Mouse (Mus musculus): ENCODE measurements around the gene Pkdrej. TPM values are rescaled to one million over a fixed set of nuclear protein-coding genes. Genes with fewer than 3 reads are reported as not detected.

Pkdrej gene
- polyA plus RNA-seq, 1 experiment: 0.25 TPM

DNA sequence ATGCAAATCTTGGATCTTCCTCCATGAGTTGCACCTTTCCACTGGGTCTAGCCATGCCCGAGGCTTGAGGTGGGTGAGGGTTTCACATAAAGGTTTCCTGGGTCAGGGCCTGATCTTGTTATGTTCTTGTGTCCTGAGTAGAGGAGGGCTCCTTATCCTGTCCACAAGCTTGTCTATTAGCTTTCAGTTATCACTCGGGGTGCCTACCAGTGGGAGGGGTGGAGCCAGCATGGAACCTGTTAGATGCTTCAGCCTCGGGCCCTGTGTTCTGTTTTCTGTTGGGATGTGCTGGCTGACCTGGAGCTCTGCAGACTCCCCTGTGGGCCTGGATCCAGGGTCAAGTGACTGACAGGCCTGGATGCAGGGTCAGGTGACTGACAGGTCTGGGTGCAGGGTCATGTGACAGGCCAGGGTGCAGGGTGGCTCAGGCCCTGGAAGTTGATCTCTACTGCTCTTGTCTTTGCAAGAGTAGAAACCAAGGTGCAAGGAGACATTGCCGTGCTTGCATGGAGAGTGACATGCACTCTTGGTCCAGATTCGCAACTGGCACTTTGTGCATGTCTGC is 20.3 kb upstream of the Pkdrej start:
- H3K27ac ChIP-seq (ENCODE audit: insufficient read depth, low read length): no peak overlapping the region
- H3K4me3 ChIP-seq (replicated peaks; ENCODE audit: insufficient read depth, low read depth, low read length): no peak overlapping the region
- no peak for DNase-seq
- H3K27me3 ChIP-seq (ENCODE audit: control insufficient read depth, insufficient read depth, low read length): no peaks in the 10 kb centered on the region
- WGBS: 82% methylated on average over 5 of the region's 5 CpGs
- TF ChIP-seq CTCF (IDR thresholded peaks at IDR 0.05; ENCODE audit: borderline replicate concordance, insufficient read depth, low read depth, low read length) (no peak), POLR2A (IDR thresholded peaks at IDR 0.05; ENCODE audit: borderline replicate concordance, insufficient read depth, low read length) (no peak)
- peaks cover 15% of the 10 kb centered on the region for H3K4me1 ChIP-seq (ENCODE audit: control insufficient read depth, insufficient read depth, low read length)

DNA sequence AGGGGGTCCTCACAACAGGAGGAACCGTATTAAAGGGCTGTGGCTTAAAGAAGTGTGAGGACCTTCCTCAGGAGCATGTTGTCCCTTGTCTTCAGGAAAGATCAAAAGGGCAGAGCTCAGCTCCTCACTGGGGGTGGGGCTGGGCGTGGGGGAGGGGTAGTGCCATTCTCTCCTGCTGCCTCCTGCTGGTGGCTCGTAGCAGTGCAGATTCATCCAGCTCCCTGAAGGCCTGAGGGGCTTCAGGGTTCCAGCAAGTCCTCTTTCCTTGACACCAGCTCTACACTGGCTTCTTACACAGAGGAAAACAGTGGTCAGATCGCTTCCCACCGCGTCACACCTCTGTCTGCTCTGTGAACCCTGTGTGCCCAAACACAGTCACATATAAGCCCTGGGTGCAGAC is 19.4 kb upstream of the Pkdrej start:
- H3K4me1 ChIP-seq (ENCODE audit: control insufficient read depth, insufficient read depth, low read length): peaks cover 15% of the 10 kb centered on the region
- no peak for TF ChIP-seq POLR2A (IDR thresholded peaks at IDR 0.05; ENCODE audit: borderline replicate concordance, insufficient read depth, low read length)
- TF ChIP-seq CTCF (IDR thresholded peaks at IDR 0.05; ENCODE audit: borderline replicate concordance, insufficient read depth, low read depth, low read length): peak; percentile 49
- H3K27me3 ChIP-seq (ENCODE audit: control insufficient read depth, insufficient read depth, low read length): no peaks in the 10 kb centered on the region
- no peak overlapping the region for H3K4me3 ChIP-seq (replicated peaks; ENCODE audit: insufficient read depth, low read depth, low read length)
- no peak overlapping the region for H3K27ac ChIP-seq (ENCODE audit: insufficient read depth, low read length)
- no peak for DNase-seq
- WGBS: 47% methylated on average over 6 of the region's 6 CpGs

- H3K4me1 ChIP-seq (ENCODE audit: control insufficient read depth, insufficient read depth, low read length): peaks cover 3% of the 10 kb centered on the region
- no peak overlapping the region for H3K27ac ChIP-seq (ENCODE audit: insufficient read depth, low read length)
- 92% methylated on average over 5 of the region's 5 CpGs for WGBS
- TF ChIP-seq CTCF (IDR thresholded peaks at IDR 0.05; ENCODE audit: borderline replicate concordance, insufficient read depth, low read depth, low read length): no peak
- no peak for TF ChIP-seq POLR2A (IDR thresholded peaks at IDR 0.05; ENCODE audit: borderline replicate concordance, insufficient read depth, low read length)
- H3K27me3 ChIP-seq (ENCODE audit: control insufficient read depth, insufficient read depth, low read length): no peaks in the 10 kb centered on the region
- no peak for DNase-seq
- H3K4me3 ChIP-seq (replicated peaks; ENCODE audit: insufficient read depth, low read depth, low read length): no peak overlapping the region
These were observed 15.4 kb upstream of the Pkdrej start for GRCm38 (mm10) chr15:85836887-85837286.

GRCm38 (mm10) chr15:85835335-85835734 is 13.8 kb upstream of the Pkdrej start:
- peaks cover 3% of the 10 kb centered on the region for H3K4me1 ChIP-seq (ENCODE audit: control insufficient read depth, insufficient read depth, low read length)
- TF ChIP-seq CTCF (IDR thresholded peaks at IDR 0.05; ENCODE audit: borderline replicate concordance, insufficient read depth, low read depth, low read length) (peak; percentile 15; the same call in 1 of the 2 replicates), POLR2A (IDR thresholded peaks at IDR 0.05; ENCODE audit: borderline replicate concordance, insufficient read depth, low read length) (no peak)

DNA sequence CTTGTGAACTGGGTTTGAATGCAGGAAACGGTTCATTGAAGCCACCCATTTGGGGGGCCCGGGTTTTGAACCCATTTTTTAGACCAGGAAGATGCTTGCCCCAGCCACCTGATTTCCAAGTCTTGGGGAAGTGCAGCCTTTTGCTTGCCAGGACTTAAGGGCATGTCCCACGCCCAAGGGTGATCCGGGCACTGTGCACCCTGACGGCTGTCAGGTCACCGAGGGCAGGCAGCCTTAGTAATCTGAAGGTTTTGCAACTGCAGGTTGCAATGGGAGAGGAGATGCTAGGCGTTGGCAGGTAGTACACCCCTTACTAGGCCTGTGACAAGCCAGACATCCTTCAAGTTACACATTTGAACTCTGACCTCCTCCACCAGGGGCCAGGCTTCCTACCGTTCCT is 11.1 kb upstream of the Pkdrej start:
- Histone ChIP-seq H3K4me1 (ENCODE audit: control insufficient read depth, insufficient read depth, low read length) (peaks cover 3% of the 10 kb centered on the region), H3K27me3 (ENCODE audit: control insufficient read depth, insufficient read depth, low read length) (no peaks in the 10 kb centered on the region), H3K27ac (ENCODE audit: insufficient read depth, low read length) (peak overlapping the region; percentile 66), H3K4me3 (replicated peaks; ENCODE audit: insufficient read depth, low read depth, low read length) (peak overlapping the region; percentile 94)
- WGBS: 48% methylated on average over 8 of the region's 8 CpGs
- no peak for DNase-seq
- no peak for TF ChIP-seq CTCF (IDR thresholded peaks at IDR 0.05; ENCODE audit: borderline replicate concordance, insufficient read depth, low read depth, low read length)
- TF ChIP-seq POLR2A (IDR thresholded peaks at IDR 0.05; ENCODE audit: borderline replicate concordance, insufficient read depth, low read length): no peak

More at GRCm38 (mm10) chr15:85835335-85835734, 13.8 kb upstream of the Pkdrej start:
- no peak overlapping the region for H3K4me3 ChIP-seq (replicated peaks; ENCODE audit: insufficient read depth, low read depth, low read length)
- no peak overlapping the region for H3K27ac ChIP-seq (ENCODE audit: insufficient read depth, low read length)
- DNase-seq: no peak
- no peaks in the 10 kb centered on the region for H3K27me3 ChIP-seq (ENCODE audit: control insufficient read depth, insufficient read depth, low read length)
- 60% methylated on average over 3 of the region's 3 CpGs for WGBS

- no peak for TF ChIP-seq CTCF (IDR thresholded peaks at IDR 0.05; ENCODE audit: borderline replicate concordance, insufficient read depth, low read depth, low read length)
- peak; percentile 87; the same call in 1 of the 2 replicates for TF ChIP-seq POLR2A (IDR thresholded peaks at IDR 0.05; ENCODE audit: borderline replicate concordance, insufficient read depth, low read length)
- WGBS: 1% methylated on average over 27 of the region's 27 CpGs
- peak within 1 kb of the TSS; percentile 94 for H3K4me3 ChIP-seq (replicated peaks; ENCODE audit: insufficient read depth, low read depth, low read length)
- DNase-seq: peak; percentile 89
- H3K4me1 ChIP-seq (ENCODE audit: control insufficient read depth, insufficient read depth, low read length): peaks cover 3% of the 10 kb centered on the region
- peak within 1 kb of the TSS; percentile 66 for H3K27ac ChIP-seq (ENCODE audit: insufficient read depth, low read length)
- no peaks in the 10 kb centered on the region for H3K27me3 ChIP-seq (ENCODE audit: control insufficient read depth, insufficient read depth, low read length)
These were observed 10.5 kb upstream of the Pkdrej start, which contains the start of gene Ttc38 for GRCm38 (mm10) chr15:85831954-85832590. Ttc38 (plus strand) TSS chr15:85832306.

DNA sequence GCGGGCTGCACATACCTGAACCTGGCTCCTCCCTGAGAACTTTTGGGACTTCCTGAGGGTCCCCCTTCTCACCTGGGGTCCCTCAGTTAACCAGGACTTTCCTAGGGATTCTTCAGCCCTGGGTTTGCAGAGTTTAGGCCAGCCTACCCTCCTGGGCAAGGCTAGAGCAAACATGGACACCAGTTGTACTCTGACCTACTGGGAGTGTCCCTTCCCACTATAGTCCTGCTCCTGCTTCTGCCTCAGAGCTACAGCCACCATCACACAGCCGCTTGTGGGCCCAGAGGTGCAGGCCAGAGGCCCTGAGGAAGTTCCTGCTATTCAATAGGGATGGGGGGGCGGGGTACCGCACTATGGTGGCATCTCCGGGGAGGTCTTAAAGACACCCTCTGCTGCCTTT is 7.9 kb upstream of the Pkdrej start:
- H3K27me3 ChIP-seq (ENCODE audit: control insufficient read depth, insufficient read depth, low read length): no peaks in the 10 kb centered on the region
- 74% methylated on average over 5 of the region's 5 CpGs for WGBS
- peaks cover 3% of the 10 kb centered on the region; the same call in 1 of the 2 replicates for H3K4me1 ChIP-seq (ENCODE audit: control insufficient read depth, insufficient read depth, low read length)
- no peak overlapping the region for H3K4me3 ChIP-seq (replicated peaks; ENCODE audit: insufficient read depth, low read depth, low read length)
- DNase-seq: no peak
- TF ChIP-seq CTCF (IDR thresholded peaks at IDR 0.05; ENCODE audit: borderline replicate concordance, insufficient read depth, low read depth, low read length) (no peak), POLR2A (IDR thresholded peaks at IDR 0.05; ENCODE audit: borderline replicate concordance, insufficient read depth, low read length) (no peak)
- H3K27ac ChIP-seq (ENCODE audit: insufficient read depth, low read length): no peak overlapping the region

- Histone ChIP-seq H3K27ac (ENCODE audit: insufficient read depth, low read length) (no peak overlapping the region), H3K4me1 (ENCODE audit: control insufficient read depth, insufficient read depth, low read length) (peaks cover 3% of the 10 kb centered on the region; the same call in 1 of the 2 replicates), H3K4me3 (replicated peaks; ENCODE audit: insufficient read depth, low read depth, low read length) (no peak overlapping the region), H3K27me3 (ENCODE audit: control insufficient read depth, insufficient read depth, low read length) (no peaks in the 10 kb centered on the region)
- no peak for DNase-seq
- TF ChIP-seq POLR2A (IDR thresholded peaks at IDR 0.05; ENCODE audit: borderline replicate concordance, insufficient read depth, low read length): no peak
- no peak for TF ChIP-seq CTCF (IDR thresholded peaks at IDR 0.05; ENCODE audit: borderline replicate concordance, insufficient read depth, low read depth, low read length)
- 87% methylated on average over 4 of the region's 4 CpGs for WGBS
These were observed 6.5 kb upstream of the Pkdrej start for GRCm38 (mm10) chr15:85828071-85828470.
